Mouse (Mus musculus): ENCODE results near the gene Smg6. TPM values are rescaled to one million over a fixed set of nuclear protein-coding genes. Genes with fewer than 3 reads are reported as not detected.

The Smg6 gene
- total RNA-seq, 1 experiment, result 19.9 TPM

DNA sequence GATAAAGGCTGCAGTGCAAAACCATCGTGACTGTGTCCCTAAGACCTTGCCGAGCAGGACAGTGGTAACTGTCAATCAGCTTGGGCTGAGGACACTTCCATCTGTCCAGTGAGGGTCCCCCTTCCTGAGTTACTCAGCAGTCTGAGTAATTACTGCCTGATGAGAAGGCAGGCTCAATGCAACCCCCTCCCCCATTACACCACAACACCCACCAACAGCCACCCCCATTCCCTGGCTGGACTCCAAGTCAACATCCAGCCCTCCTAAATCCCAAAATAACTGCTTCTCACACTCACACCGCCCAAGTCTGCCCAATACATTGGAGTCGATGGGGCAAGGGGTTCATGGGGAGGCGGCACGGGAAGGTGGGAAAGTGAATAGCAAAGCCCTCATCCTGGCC lies 266.2 kb downstream of the Smg6 start:
- TF ChIP-seq ZNF384 (IDR thresholded peaks at IDR 0.05; ENCODE audit: low read depth, low read length), result no peak
- no peak for TF ChIP-seq MAFK (IDR thresholded peaks at IDR 0.05; ENCODE audit: insufficient read depth, low read depth, low read length)
- no peak for TF ChIP-seq CHD2 (IDR thresholded peaks at IDR 0.05; ENCODE audit: low read depth, low read length)
- TF ChIP-seq ZC3H11A (IDR thresholded peaks at IDR 0.05; ENCODE audit: borderline replicate concordance, low read depth, low read length), result no peak
- no peak for DNase-seq (ENCODE audit: low read depth, low spot score)
- Histone ChIP-seq H3K9ac (ENCODE audit: insufficient read depth, low read depth, low read length, poor library complexity, severe bottlenecking) (no peak overlapping the region), H3K9me3 (ENCODE audit: control insufficient read depth, insufficient read depth, low read depth, low read length) (no peaks in the 10 kb centered on the region), H3K36me3 (ENCODE audit: control insufficient read depth, insufficient read depth, low read length, poor library complexity, severe bottlenecking) (no peaks in the 10 kb centered on the region; the same call in 1 of the 2 replicates), H3K4me3 (ENCODE audit: insufficient read depth in 1 of 2, low read depth in 1 of 2, low read length in 2 of 2, poor library complexity in 1 of 2, severe bottlenecking in 1 of 2) (no peak overlapping the region), H3K4me1 (ENCODE audit: control insufficient read depth in 2 of 2, insufficient read depth in 2 of 2, low read length in 2 of 2, poor library complexity in 1 of 2) (peaks cover 0 to 16% of the 10 kb centered on the region in 2 experiments; a peak in 2 of 4 replicates), H3K27ac (ENCODE audit: insufficient read depth, low read depth, low read length, poor library complexity, severe bottlenecking) (no peak overlapping the region)
- in situ Hi-C loops (cut with MboI; ENCODE audit: low sequenced_read_pairs in 2 of 2, unreplicated experiment in 2 of 2), result loop anchor here (5.0 kb wide), 1 partner anchor 100 kb away; no protein-coding TSS in a partner anchor

DNA sequence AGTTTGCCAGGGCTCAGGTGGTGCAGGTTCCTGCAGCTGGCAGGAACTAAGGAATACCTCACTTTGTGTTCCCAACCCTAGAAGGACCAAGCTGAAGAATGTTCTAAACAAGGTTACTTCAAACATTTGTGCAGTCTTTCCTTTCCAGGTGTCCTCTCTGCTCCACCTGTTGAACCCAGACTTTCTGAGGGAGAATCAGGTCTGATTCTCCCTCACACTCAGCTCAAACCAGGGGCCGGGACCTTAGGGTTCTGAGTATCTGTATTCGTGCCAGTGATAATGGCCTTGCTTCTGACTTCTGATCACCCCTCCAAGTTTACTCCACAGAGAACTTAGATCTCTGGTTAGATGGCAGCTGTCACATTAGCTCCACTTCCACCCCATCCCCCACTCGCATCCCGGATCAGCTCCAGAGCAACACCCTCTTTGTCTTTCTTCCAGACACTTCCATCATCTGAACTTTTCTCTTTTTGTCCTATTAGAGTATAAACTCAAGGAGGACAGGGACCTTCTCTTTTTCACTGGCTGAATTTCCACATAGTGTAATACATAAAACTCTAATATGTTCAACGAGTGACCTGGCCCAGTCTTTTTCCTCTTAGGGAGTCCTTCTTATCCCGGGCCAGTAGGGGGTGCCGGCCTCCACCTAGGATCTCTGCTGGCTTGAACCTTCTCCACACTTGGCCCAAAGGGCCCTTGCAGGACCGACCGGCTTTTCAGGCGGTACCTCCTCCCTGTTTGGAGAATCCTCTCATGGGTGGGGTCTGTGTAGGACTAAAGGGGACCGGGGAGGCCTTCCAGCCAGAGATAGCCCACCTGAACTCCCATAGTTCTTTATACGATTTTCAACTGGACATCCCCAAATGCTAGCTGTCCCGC lies 267.0 kb downstream of the Smg6 start:
- in situ Hi-C loops (cut with MboI; ENCODE audit: low sequenced_read_pairs in 2 of 2, unreplicated experiment in 2 of 2), result loop anchor here (5.0 kb wide), 1 partner anchor 100 kb away; no protein-coding TSS in a partner anchor
- Histone ChIP-seq H3K4me1 (ENCODE audit: control insufficient read depth in 2 of 2, insufficient read depth in 2 of 2, low read length in 2 of 2, poor library complexity in 1 of 2) (peaks cover 0 to 18% of the 10 kb centered on the region in 2 experiments; a peak in 2 of 4 replicates), H3K36me3 (ENCODE audit: control insufficient read depth, insufficient read depth, low read length, poor library complexity, severe bottlenecking) (no peaks in the 10 kb centered on the region; the same call in 1 of the 2 replicates), H3K27ac (ENCODE audit: insufficient read depth, low read depth, low read length, poor library complexity, severe bottlenecking) (no peak overlapping the region), H3K4me3 (ENCODE audit: insufficient read depth in 1 of 2, low read depth in 1 of 2, low read length in 2 of 2, poor library complexity in 1 of 2, severe bottlenecking in 1 of 2) (peak overlapping the region; percentile 62 to 77; a peak in 3 of 4 replicates), H3K9ac (ENCODE audit: insufficient read depth, low read depth, low read length, poor library complexity, severe bottlenecking) (no peak overlapping the region), H3K9me3 (ENCODE audit: control insufficient read depth, insufficient read depth, low read depth, low read length) (no peaks in the 10 kb centered on the region)
- peak; percentile 51; the same call in 1 of the 2 replicates for TF ChIP-seq ZC3H11A (IDR thresholded peaks at IDR 0.05; ENCODE audit: borderline replicate concordance, low read depth, low read length)
- no peak for TF ChIP-seq MAFK (IDR thresholded peaks at IDR 0.05; ENCODE audit: insufficient read depth, low read depth, low read length)
- DNase-seq (ENCODE audit: low read depth, low spot score), result no peak

DNA sequence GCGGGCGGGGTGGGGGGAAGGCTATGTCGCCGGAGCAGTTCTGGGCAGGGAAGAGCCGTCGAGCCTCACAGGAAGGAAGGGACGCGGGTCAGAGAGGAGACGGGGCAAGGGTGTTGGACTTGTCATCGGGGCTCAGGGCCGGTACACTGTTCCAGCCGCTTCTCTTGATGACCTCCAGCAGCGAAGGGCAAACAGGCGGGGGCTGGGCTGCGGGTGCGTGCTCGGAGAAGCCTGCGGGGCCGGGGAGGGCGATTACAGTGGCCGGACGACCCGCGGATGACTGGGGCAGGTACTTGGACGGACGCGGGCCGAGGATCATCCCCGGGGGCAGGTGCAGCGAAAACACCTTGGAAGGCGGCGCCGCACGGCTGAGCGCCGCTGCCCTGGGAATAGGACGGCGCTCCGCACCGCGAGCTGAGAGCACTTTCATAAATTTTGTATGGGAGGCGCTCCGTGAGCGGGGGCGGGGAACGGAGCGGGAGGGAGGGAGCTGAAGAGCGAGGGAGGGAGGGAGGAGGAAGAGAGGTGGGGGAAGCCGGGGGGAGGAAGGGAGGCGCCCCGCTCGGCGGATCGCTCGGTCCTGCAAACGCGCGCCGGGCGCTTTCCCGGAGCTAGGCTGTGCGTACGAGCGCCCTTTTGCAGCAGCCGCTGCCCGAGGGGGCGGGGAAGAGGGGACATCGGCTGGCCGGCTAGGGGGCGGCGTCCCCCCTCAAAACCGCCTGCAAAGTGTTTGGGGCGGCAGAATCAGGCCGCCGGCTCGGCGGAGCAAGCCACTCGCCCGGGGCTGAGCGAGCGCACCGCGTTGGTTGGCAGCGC lies 267.8 kb downstream of the Smg6 start, which contains the start of gene Rtn4rl1:
Gene Rtn4rl1 (plus strand): TSS at position 528 of the 816 bp plus-strand sequence.
- no peaks in the 10 kb centered on the region; the same call in 1 of the 2 replicates for H3K36me3 ChIP-seq (ENCODE audit: control insufficient read depth, insufficient read depth, low read length, poor library complexity, severe bottlenecking)
- in situ Hi-C loops (cut with MboI; ENCODE audit: low sequenced_read_pairs in 2 of 2, unreplicated experiment in 2 of 2), result loop anchor here (5.0 kb wide), 1 partner anchor 99 kb away; no protein-coding TSS in a partner anchor
- peaks cover 2 to 20% of the 10 kb centered on the region in 2 experiments; a peak in 3 of 4 replicates for H3K4me1 ChIP-seq (ENCODE audit: control insufficient read depth in 2 of 2, insufficient read depth in 2 of 2, low read length in 2 of 2, poor library complexity in 1 of 2)
- H3K4me3 ChIP-seq (ENCODE audit: insufficient read depth in 1 of 2, low read depth in 1 of 2, low read length in 2 of 2, poor library complexity in 1 of 2, severe bottlenecking in 1 of 2), result peak within 1 kb of the TSS; percentile 62 to 77
- H3K9ac ChIP-seq (ENCODE audit: insufficient read depth, low read depth, low read length, poor library complexity, severe bottlenecking), result peak within 1 kb of the TSS; percentile 56
- no peak for DNase-seq (ENCODE audit: low read depth, low spot score)
- no peak within 1 kb of the TSS for H3K27ac ChIP-seq (ENCODE audit: insufficient read depth, low read depth, low read length, poor library complexity, severe bottlenecking)
- H3K9me3 ChIP-seq (ENCODE audit: control insufficient read depth, insufficient read depth, low read depth, low read length), result no peaks in the 10 kb centered on the region
- TF ChIP-seq CHD2 (IDR thresholded peaks at IDR 0.05; ENCODE audit: low read depth, low read length) (no peak), ZNF384 (IDR thresholded peaks at IDR 0.05; ENCODE audit: low read depth, low read length) (no peak), HCFC1 (IDR thresholded peaks at IDR 0.05; ENCODE audit: borderline replicate concordance, insufficient read depth, low read length) (no peak), ZC3H11A (IDR thresholded peaks at IDR 0.05; ENCODE audit: borderline replicate concordance, low read depth, low read length) (no peak), MAFK (IDR thresholded peaks at IDR 0.05; ENCODE audit: insufficient read depth, low read depth, low read length) (no peak)

DNA sequence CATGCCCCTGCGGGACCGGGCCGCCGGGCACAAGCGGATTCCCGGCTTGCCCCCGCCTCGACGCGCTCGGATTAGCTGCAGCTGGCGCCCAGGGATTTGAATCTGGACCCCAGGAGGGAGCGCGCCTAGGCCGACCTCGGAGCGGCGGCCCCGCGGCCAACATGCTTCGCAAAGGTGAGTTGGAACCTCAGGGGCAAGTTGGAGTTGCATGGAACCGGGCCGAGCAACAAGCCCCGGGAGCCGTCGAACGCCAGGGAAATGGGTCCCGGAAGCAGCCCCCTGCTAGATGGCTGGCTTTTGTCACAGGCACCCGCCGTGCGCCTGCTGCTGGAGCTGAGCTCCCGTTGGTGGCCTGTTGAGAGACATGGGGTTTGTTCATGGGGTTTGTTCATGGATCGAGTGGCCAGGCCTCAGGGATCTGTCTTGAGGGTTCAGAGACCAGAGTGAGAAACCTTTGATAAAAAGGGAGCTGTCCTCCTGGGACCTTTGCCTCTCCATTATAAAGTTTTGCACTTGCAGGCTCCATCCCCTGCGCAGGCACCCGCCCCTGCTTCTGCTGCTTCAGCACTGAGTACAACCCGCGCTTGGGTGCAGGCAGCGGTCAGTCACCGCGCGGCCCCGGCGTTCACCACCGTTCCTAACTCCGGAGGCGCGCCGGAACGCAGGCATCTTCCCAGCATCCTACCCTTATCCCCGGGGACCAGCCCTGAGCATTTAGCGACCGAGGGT lies 268.7 kb downstream of the Smg6 start:
- Histone ChIP-seq H3K27ac (ENCODE audit: insufficient read depth, low read depth, low read length, poor library complexity, severe bottlenecking) (no peak overlapping the region), H3K36me3 (ENCODE audit: control insufficient read depth, insufficient read depth, low read length, poor library complexity, severe bottlenecking) (no peaks in the 10 kb centered on the region), H3K4me3 (ENCODE audit: insufficient read depth in 1 of 2, low read depth in 1 of 2, low read length in 2 of 2, poor library complexity in 1 of 2, severe bottlenecking in 1 of 2) (peak overlapping the region; percentile 62 to 77), H3K9me3 (ENCODE audit: control insufficient read depth, insufficient read depth, low read depth, low read length) (no peaks in the 10 kb centered on the region), H3K9ac (ENCODE audit: insufficient read depth, low read depth, low read length, poor library complexity, severe bottlenecking) (peak overlapping the region; percentile 56), H3K4me1 (ENCODE audit: control insufficient read depth in 2 of 2, insufficient read depth in 2 of 2, low read length in 2 of 2, poor library complexity in 1 of 2) (peaks cover 2 to 20% of the 10 kb centered on the region in 2 experiments; a peak in 3 of 4 replicates)
- TF ChIP-seq ZC3H11A (IDR thresholded peaks at IDR 0.05; ENCODE audit: borderline replicate concordance, low read depth, low read length) (no peak), HCFC1 (IDR thresholded peaks at IDR 0.05; ENCODE audit: borderline replicate concordance, insufficient read depth, low read length) (no peak), CHD2 (IDR thresholded peaks at IDR 0.05; ENCODE audit: low read depth, low read length) (no peak), MAFK (IDR thresholded peaks at IDR 0.05; ENCODE audit: insufficient read depth, low read depth, low read length) (no peak), ZNF384 (IDR thresholded peaks at IDR 0.05; ENCODE audit: low read depth, low read length) (no peak)
- DNase-seq (ENCODE audit: low read depth, low spot score), result no peak
- in situ Hi-C loops (cut with MboI; ENCODE audit: low sequenced_read_pairs in 2 of 2, unreplicated experiment in 2 of 2), result loop anchor here (5.0 kb wide), 1 partner anchor 98 kb away; no protein-coding TSS in a partner anchor
